29 mouse cellular contexts compared by ENCODE assay signal in the genomic region with DNA sequence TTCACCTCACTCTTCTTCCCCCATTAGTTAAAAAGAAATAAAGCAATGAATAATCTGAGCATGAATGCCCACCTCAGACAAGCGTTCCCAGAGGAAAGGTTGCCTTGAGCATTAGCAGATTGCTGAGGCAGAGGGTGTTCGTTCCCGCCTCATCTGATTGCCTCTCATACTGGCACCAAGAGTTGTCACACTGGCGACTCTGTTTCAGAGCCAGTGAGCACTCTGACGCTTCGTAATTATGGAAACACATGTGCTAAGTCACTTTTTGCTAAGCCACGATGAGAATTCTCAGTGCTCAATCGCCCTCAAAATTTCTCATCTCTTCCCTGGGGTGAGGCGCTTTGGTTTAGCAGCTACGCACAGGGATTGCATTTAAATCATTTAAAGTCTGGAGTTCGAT.
DNase-seq lines count a peak whose midpoint lies in the region; ATAC-seq lines count a peak whose summit lies in the region.
"Had no signal": no experiment of that assay in that cellular context is flagged by ENCODE, and none has a peak within 500 bp of the region (broad histone marks: within the 10 kb centered on the region; RNA-seq: fewer than 3 reads in every experiment).

No protein-coding gene starts in this region.

- H3K4me1 ChIP-seq in forebrain, embryonic 16.5 days (replicated peaks; ENCODE audit: control insufficient read depth, insufficient read depth, low read length) = no peaks in the 10 kb centered on the region
- H3K4me1 ChIP-seq in forebrain, embryonic 15.5 days = no peaks in the 10 kb centered on the region
- H3K4me1 ChIP-seq in hindbrain, embryonic 16.5 days (ENCODE audit: control insufficient read depth, insufficient read depth, low read depth, low read length) = no peaks in the 10 kb centered on the region
- H3K4me1 ChIP-seq in hindbrain, embryonic 10.5 days (replicated peaks) = no peaks in the 10 kb centered on the region
- no peaks in the 10 kb centered on the region for H3K4me1 ChIP-seq in midbrain, embryonic 14.5 days (ENCODE audit: control insufficient read depth, insufficient read depth, low read length)
- H3K4me1 ChIP-seq in midbrain, embryonic 11.5 days (ENCODE audit: control insufficient read depth, insufficient read depth, low read length) = no peaks in the 10 kb centered on the region
- H3K4me1 ChIP-seq: embryonic facial prominence, embryonic 10.5 days; embryonic facial prominence, embryonic 13.5 days; forebrain, embryonic 12.5 days; heart, embryonic 10.5 days; heart, embryonic 13.5 days; intestine, embryonic 15.5 days had no signal

- peak; percentile 27 to 30 for DNase-seq in cerebellum, postnatal 10 days
- DNase-seq in cerebellum, postnatal 36 days = no peak
- no peak for DNase-seq in hindbrain, embryonic 10.5 days (ENCODE audit: low spot score)
- peak; percentile 2 for DNase-seq in midbrain, embryonic 14.5 days
- DNase-seq in midbrain, embryonic 11.5 days (ENCODE audit: low spot score, missing footprints) = no peak
- DNase-seq: adrenal gland, adult 8-10 months; adrenal gland, postnatal 36 days; cerebellum, adult 11 months; cerebellum, adult 8-10 months; cerebellum, postnatal 25 days; embryo, embryonic 11 days; gastrocnemius, postnatal 10 days; gastrocnemius, postnatal 36 days; heart, adult 2 months; heart, postnatal 14 days; heart, postnatal 4 days; kidney, adult 11 months; kidney, adult 8-10 months had no signal

- H3K36me3 ChIP-seq in forebrain, embryonic 16.5 days (ENCODE audit: control insufficient read depth, insufficient read depth) = no peaks in the 10 kb centered on the region
- H3K36me3 ChIP-seq in forebrain, embryonic 15.5 days = no peaks in the 10 kb centered on the region
- no peaks in the 10 kb centered on the region for H3K36me3 ChIP-seq in hindbrain, embryonic 16.5 days (ENCODE audit: control insufficient read depth, insufficient read depth, low read length)
- no peaks in the 10 kb centered on the region for H3K36me3 ChIP-seq in hindbrain, embryonic 10.5 days
- H3K36me3 ChIP-seq in midbrain, embryonic 14.5 days (ENCODE audit: control insufficient read depth, insufficient read depth, low read length) = no peaks in the 10 kb centered on the region
- H3K36me3 ChIP-seq in midbrain, embryonic 11.5 days (ENCODE audit: control insufficient read depth, insufficient read depth, low read length) = no peaks in the 10 kb centered on the region
- H3K36me3 ChIP-seq: embryonic facial prominence, embryonic 10.5 days; embryonic facial prominence, embryonic 13.5 days; forebrain, embryonic 12.5 days; heart, embryonic 10.5 days; heart, embryonic 13.5 days; intestine, embryonic 15.5 days had no signal

- no peaks in the 10 kb centered on the region for H3K9me3 ChIP-seq in forebrain, embryonic 16.5 days (ENCODE audit: control insufficient read depth, low read length)
- H3K9me3 ChIP-seq in forebrain, embryonic 15.5 days = no peaks in the 10 kb centered on the region
- H3K9me3 ChIP-seq in hindbrain, embryonic 16.5 days (ENCODE audit: control insufficient read depth, low read length) = no peaks in the 10 kb centered on the region
- no peaks in the 10 kb centered on the region for H3K9me3 ChIP-seq in hindbrain, embryonic 10.5 days
- no peaks in the 10 kb centered on the region for H3K9me3 ChIP-seq in midbrain, embryonic 14.5 days (ENCODE audit: control insufficient read depth, low read length)
- H3K9me3 ChIP-seq in midbrain, embryonic 11.5 days (ENCODE audit: control insufficient read depth, low read length) = no peaks in the 10 kb centered on the region
- H3K9me3 ChIP-seq: embryonic facial prominence, embryonic 10.5 days; embryonic facial prominence, embryonic 13.5 days; forebrain, embryonic 12.5 days; heart, embryonic 10.5 days; heart, embryonic 13.5 days; intestine, embryonic 15.5 days had no signal

- 52% methylated on average over 11 of the region's 11 CpGs for WGBS in forebrain, embryonic 16.5 days
- 60% methylated on average over 11 of the region's 11 CpGs for WGBS in forebrain, embryonic 15.5 days
- 55% methylated on average over 11 of the region's 11 CpGs for WGBS in hindbrain, embryonic 16.5 days
- 87% methylated on average over 11 of the region's 11 CpGs for WGBS in hindbrain, embryonic 10.5 days
- WGBS in midbrain, embryonic 14.5 days = 77% methylated on average over 11 of the region's 11 CpGs
- WGBS in midbrain, embryonic 11.5 days = 75% methylated on average over 11 of the region's 11 CpGs

- 0 out of 2 replicates have a peak, but pooled peaks have one; percentile 26 for ATAC-seq in forebrain, embryonic 16.5 days
- no peak for ATAC-seq in forebrain, embryonic 15.5 days (replicated peaks)
- peak; percentile 71 for ATAC-seq in hindbrain, embryonic 16.5 days
- no peak for ATAC-seq in midbrain, embryonic 14.5 days (ENCODE audit: low FRiP score, low TSS enrichment)
- no peak for ATAC-seq in midbrain, embryonic 11.5 days (ENCODE audit: low FRiP score)
- ATAC-seq: activated CD4-positive, CD25-positive, alpha-beta regulatory T cell, adult 4 months; intestine, embryonic 15.5 days had no signal

- H3K4me2 ChIP-seq in forebrain, embryonic 16.5 days (ENCODE audit: low read length) = no peak overlapping the region
- H3K4me2 ChIP-seq in forebrain, embryonic 15.5 days (replicated peaks) = no peak overlapping the region
- H3K4me2 ChIP-seq in hindbrain, embryonic 16.5 days (ENCODE audit: low read length) = no peak overlapping the region
- no peak overlapping the region for H3K4me2 ChIP-seq in midbrain, embryonic 14.5 days (ENCODE audit: low read length)
- H3K4me2 ChIP-seq in midbrain, embryonic 11.5 days = no peak overlapping the region
- H3K4me2 ChIP-seq: embryonic facial prominence, embryonic 13.5 days; forebrain, embryonic 12.5 days; heart, embryonic 13.5 days; intestine, embryonic 15.5 days had no signal

- no peak overlapping the region for H3K9ac ChIP-seq in forebrain, embryonic 16.5 days (replicated peaks; ENCODE audit: low read depth, low read length)
- no peak overlapping the region for H3K9ac ChIP-seq in forebrain, embryonic 15.5 days (replicated peaks)
- H3K9ac ChIP-seq in hindbrain, embryonic 16.5 days (ENCODE audit: low read depth, low read length) = no peak overlapping the region
- H3K9ac ChIP-seq in midbrain, embryonic 14.5 days (replicated peaks; ENCODE audit: low read length) = no peak overlapping the region
- no peak overlapping the region for H3K9ac ChIP-seq in midbrain, embryonic 11.5 days (ENCODE audit: low read length)
- H3K9ac ChIP-seq: embryonic facial prominence, embryonic 13.5 days; forebrain, embryonic 12.5 days; heart, embryonic 13.5 days; intestine, embryonic 15.5 days had no signal

- H3K4me3 ChIP-seq in forebrain, embryonic 16.5 days (replicated peaks; ENCODE audit: low read length) = no peak overlapping the region
- H3K4me3 ChIP-seq in forebrain, embryonic 15.5 days = no peak overlapping the region
- no peak overlapping the region for H3K4me3 ChIP-seq in hindbrain, embryonic 16.5 days (ENCODE audit: low read length)
- no peak overlapping the region for H3K4me3 ChIP-seq in hindbrain, embryonic 10.5 days
- H3K4me3 ChIP-seq in midbrain, embryonic 14.5 days (replicated peaks; ENCODE audit: low read depth, low read length) = no peak overlapping the region
- H3K4me3 ChIP-seq in midbrain, embryonic 11.5 days (ENCODE audit: low read depth, low read length) = no peak overlapping the region
- H3K4me3 ChIP-seq: embryonic facial prominence, embryonic 10.5 days; embryonic facial prominence, embryonic 13.5 days; erythroblast, embryonic 14.5 days; forebrain, embryonic 12.5 days; heart, adult 2 months; heart, embryonic 10.5 days; heart, embryonic 13.5 days; intestine, embryonic 15.5 days had no signal

- no peaks in the 10 kb centered on the region for H3K27me3 ChIP-seq in forebrain, embryonic 16.5 days (replicated peaks; ENCODE audit: control insufficient read depth, insufficient read depth, low read length)
- H3K27me3 ChIP-seq in forebrain, embryonic 15.5 days = no peaks in the 10 kb centered on the region
- no peaks in the 10 kb centered on the region for H3K27me3 ChIP-seq in hindbrain, embryonic 16.5 days (replicated peaks; ENCODE audit: control insufficient read depth, insufficient read depth, low read length)
- H3K27me3 ChIP-seq in hindbrain, embryonic 10.5 days (ENCODE audit: insufficient read depth, poor library complexity, severe bottlenecking) = no peaks in the 10 kb centered on the region
- H3K27me3 ChIP-seq in midbrain, embryonic 14.5 days (ENCODE audit: control insufficient read depth, insufficient read depth, low read length) = no peaks in the 10 kb centered on the region
- H3K27me3 ChIP-seq in midbrain, embryonic 11.5 days (ENCODE audit: control insufficient read depth, insufficient read depth, low read length) = no peaks in the 10 kb centered on the region
- H3K27me3 ChIP-seq: embryonic facial prominence, embryonic 13.5 days; forebrain, embryonic 12.5 days; heart, embryonic 13.5 days; intestine, embryonic 15.5 days had no signal

- no peak overlapping the region for H3K27ac ChIP-seq in forebrain, embryonic 16.5 days (ENCODE audit: low read length)
- no peak overlapping the region for H3K27ac ChIP-seq in forebrain, embryonic 15.5 days (replicated peaks)
- H3K27ac ChIP-seq in hindbrain, embryonic 16.5 days (ENCODE audit: low read depth, low read length) = no peak overlapping the region
- H3K27ac ChIP-seq in hindbrain, embryonic 10.5 days = no peak overlapping the region
- no peak overlapping the region for H3K27ac ChIP-seq in midbrain, embryonic 14.5 days (replicated peaks; ENCODE audit: low read depth, low read length)
- no peak overlapping the region for H3K27ac ChIP-seq in midbrain, embryonic 11.5 days (ENCODE audit: low read depth, low read length)
- H3K27ac ChIP-seq: embryonic facial prominence, embryonic 10.5 days; embryonic facial prominence, embryonic 13.5 days; forebrain, embryonic 12.5 days; heart, adult 2 months; heart, embryonic 10.5 days; heart, embryonic 13.5 days; intestine, embryonic 15.5 days had no signal

Comparison
In these comparisons a context has a peak if more than half of its experiments do, and no peak if none do; other contexts are left out.
1. DNase-seq: peak in cerebellum, postnatal 10 days (2 of 2) and midbrain, embryonic 14.5 days (single experiment); none in cerebellum, postnatal 36 days (0 of 2), hindbrain, embryonic 10.5 days (single experiment) and midbrain, embryonic 11.5 days (single experiment).
2. ATAC-seq: peak in forebrain, embryonic 16.5 days (single experiment) and hindbrain, embryonic 16.5 days (single experiment); none in forebrain, embryonic 15.5 days (single experiment), midbrain, embryonic 14.5 days (single experiment) and midbrain, embryonic 11.5 days (single experiment).